Mouse (Mus musculus): ENCODE results near the gene Atf6.

- TF ChIP-seq CTCF (IDR thresholded peaks at IDR 0.05; ENCODE audit: low read depth) (no peak; the same call in 1 of the 2 replicates), EP300 (optimal IDR thresholded peaks at IDR 0.05) (peak; percentile 50)
These were observed at the start of gene Atf6 for GRCm38 (mm10) chr1:170867691-170868105.

Data from stomach, postnatal 0 days (tissue).